Mouse (Mus musculus) lung, postnatal 10 days (tissue): ENCODE measurements at regions not wholly inside any gene's neighbourhood (a gene's known extent, or its start where the extent isn't known, plus 50 kb on each side); places are given as distances from the start of the nearest gene placed in this dataset.
A peak's percentile ranks its signal among the peaks of the same experiment; 100 is the strongest.

Source experiments
- DNase-seq: peaks from one replicate; pipeline ENCODE4 v3.0.0; 2021

DNA sequence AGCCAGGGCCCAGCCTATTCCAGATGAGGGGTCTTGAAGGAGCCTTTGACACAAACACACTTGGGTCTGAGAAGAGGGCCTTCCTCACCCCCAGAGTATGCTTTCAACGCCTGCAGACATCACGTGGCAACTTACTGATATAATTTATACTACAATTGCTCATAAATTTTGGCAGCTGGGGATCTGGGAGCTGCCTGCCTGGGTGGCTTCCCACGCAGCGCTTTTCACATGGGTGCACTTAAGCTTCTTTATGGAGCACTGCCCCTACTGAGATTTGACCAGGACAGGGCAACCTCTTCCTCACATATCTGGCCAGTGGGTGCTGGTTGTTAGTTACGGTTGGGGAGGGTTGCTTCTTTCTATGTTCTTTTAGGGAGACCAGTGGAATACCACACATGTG, 61.6 kb downstream of the Spesp1 start:
- DNase-seq, result no peak

DNA sequence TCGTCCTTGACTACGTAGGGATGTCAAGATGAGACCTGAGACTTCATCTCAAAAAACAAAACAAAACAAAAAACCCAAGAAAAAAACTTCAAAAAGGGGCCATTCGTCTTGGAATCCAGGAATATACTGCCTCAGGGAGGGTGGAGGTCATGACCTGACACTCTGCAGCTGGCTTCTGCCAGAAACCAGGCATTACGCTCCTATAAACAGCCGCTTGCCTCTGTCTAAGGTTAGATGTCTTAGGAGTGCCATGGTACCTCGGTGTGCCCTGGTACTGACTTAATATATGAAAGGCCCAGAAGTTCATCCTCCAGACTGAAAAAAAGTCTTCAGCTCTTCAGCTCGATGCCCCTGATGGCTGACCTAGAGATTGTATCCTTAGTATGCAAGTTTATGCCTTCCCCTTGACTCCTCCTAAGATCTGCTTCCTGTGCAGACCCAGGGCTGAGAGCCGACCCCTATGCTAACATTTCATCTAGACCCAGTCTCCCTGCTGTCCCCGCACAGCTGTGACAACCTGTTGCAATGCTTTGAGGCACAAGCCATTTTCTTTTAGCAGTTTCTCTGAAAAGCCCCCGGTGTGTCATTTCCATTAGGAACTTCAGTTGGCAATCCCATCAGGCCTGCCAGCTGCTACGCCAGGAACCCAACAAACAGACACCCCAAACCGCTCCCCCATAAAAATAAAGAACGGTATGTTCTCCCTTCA, 66.7 kb downstream of the Spesp1 start:
- no peak for DNase-seq

DNA sequence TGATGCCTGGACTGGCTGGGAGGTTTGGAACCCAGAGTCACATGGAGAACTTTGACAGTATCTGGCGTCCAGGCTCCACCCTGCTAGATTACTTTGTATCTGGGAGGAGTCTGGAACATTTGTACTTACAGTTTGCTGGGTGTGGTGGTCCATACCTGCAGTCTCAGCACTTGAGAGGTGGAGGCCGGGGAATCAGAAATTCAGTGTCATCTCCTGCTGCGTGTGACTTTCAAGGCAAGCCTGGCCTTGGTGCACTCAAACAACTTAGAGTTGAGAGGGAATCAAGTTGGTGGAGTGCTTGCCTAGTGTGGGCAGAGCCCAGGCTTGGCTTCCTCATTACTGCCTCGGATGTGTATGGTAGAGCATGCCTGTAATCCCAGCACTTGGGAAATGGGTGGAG, 67.5 kb downstream of the Spesp1 start:
- DNase-seq, result no peak

DNA sequence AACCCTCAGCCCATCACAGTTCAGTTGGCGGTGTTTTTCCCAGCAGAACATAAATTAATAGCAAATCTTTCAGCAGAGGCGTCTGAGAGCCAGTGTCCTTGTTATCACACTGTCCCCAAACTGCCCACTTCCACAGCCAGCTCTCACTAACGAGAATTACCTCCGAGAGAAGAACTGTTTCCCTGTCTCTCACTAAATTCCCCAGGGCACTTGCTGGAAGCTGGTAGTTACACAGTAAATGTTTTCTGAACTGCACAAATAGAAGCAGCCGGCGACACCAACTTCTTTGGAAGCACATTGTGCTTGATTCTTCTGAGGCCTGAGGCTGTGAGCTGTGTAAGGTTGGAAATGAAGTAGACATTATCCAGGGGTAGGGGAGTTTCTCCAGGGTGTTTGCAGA, 69.4 kb downstream of the Spesp1 start:
- no peak for DNase-seq

DNA sequence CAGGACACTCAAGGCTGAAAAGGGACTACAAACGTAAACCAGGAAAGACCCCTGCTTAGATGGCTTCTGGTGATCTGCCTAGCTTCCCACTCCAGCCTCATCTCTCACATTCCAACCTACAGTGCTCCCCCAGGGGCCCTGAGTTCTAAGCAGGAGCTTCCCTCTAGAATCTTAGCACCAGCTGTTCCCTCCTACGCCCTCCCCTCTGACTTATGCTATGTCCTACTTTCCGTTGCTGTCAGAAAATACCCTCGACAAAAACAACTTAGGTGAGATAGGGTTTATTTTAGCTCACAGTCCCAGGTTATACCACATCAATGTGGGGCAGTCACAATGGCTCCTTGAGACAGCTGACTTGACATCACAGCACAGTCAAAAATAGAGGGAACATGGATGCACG, 71.2 kb downstream of the Spesp1 start:
- no peak for DNase-seq

DNA sequence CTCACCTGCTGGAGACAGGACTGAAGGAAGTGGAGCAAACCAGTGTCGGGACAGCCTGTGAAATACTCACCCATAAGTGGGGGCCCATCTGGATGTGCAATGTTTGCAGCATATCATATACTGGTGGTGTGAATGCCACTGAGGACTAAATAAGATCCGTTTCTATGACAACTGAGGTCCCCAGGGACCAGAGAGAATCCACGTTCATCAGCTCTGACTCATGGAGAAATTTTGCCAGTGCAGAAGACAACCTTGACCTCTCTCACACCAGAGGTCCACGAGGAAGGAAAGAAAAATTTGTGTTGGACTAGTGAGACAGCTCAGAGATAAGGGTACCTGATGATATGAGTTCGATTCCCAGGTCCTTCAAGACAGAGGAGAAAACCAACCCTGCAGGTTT, 73.6 kb downstream of the Spesp1 start:
- no peak for DNase-seq

DNA sequence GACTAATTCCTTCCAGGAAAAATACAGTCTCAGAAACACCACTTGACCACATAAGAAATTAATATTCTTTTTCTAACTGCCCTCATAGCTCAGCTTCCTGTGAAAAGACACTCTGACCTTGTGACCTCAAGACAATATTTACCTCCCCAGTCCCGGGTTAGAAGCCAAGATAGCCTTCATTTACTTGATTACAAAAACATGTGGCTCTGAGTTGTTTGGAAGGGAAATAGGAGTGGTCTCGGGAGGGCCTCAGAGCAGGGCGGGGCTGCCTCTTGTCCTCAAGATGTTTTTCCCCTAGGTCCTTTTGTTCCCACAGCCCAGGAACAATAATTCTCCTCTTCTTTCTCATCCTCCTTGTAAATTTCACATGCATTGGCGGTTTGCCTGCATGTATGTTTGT, 76.7 kb downstream of the Spesp1 start:
- peak; percentile 25 for DNase-seq

DNA sequence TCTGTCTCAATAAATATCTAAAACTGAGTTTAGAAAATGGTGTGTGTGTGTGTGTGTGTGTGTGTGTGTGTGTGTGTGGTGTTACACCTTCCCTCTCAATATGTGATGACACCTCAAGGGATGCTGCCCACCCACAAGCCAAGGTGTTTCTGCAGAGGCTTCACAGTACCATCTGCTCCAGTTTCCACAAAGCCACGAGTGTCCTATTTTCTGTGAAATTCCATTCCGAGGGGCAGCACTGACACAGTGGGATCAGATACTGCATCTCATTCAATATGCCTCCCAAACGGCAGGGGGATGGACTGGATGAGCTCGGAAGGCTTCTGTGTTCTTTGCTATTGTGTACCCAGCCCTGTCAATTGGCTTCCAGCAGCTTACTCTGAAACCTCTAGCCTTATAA, 78.5 kb downstream of the Spesp1 start:
- DNase-seq, result no peak

DNA sequence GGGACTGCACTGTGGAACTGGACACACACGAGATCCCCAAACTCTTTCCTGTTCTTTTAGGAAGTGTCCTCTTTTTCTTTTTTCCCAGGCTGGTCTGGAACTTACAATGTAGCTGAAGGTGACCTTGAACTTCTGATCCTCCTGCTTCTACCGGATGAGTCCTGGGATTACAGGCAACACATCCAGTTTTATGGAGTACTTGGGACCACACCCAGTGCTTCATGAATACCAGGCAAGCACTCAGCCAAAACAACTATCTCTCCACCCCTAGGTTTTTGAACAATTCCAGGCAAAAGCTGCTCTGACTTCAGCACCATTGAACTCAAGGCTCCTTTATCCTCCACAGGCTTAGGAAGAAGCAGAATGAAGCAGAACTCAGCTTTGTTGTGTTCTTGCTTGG, 79.7 kb downstream of the Spesp1 start:
- DNase-seq, result no peak

DNA sequence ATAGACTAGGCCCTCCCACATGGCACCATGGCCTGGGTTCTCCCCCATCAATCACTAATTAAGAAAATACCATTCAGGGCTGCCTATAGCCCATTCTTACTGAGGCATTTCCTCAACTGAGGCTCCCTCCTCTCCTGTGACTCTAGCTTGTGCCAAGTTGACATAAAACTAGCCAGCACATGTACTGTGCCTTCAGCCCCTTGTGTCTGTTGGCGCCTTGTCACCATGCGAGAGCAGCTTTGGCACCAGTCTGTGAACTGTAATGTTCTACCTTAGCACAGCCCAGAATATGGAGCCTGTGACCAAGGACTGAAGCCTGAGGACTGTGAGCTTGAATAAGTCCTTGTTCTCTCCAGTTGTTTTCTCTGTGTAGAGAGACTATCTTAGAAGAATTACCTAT, 75.0 kb upstream of the Glce start:
- DNase-seq, result no peak

DNA sequence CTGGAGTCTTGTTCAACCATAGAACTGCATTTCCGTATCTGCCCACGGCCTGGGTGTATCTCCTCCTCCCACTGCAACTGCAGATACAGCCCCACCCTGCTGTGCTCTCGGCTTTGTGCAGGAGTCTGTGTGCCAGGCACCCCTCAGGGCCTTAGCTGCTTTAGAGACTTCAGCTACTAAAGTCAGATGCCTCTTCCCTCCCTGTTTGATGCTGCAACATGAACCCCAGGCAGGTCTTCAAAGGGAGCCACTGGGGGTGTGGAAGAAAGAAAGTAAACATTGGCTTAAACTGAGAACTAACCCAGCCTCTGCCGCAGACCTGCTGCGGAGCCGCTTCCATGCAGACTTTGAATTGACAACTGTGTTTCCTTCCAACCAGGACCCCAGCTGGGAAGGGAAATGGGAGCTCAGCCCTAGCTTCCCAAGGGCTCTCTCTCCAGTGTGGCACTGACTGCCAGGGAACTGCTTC, 70.0 kb upstream of the Glce start:
- no peak for DNase-seq

DNA sequence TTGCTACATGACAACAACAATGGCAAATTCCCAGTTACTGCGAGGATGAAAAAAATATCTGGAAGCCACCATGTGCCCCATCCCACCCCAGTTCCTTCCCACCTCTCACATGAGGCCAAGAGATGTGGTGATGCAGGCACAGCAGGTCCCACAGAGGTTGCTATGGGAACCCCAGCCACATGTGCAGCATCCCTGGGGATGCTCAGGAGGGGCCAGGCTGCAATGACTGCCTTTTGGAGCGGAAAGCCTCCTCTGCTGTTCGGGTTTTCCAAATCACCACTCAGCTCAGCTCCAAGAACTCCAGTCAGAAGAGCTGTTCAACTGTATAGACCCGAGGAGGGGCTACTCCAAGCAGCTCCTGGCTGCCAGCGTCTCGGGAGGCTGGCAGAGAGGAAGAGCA, 68.0 kb upstream of the Glce start:
- no peak for DNase-seq

DNA sequence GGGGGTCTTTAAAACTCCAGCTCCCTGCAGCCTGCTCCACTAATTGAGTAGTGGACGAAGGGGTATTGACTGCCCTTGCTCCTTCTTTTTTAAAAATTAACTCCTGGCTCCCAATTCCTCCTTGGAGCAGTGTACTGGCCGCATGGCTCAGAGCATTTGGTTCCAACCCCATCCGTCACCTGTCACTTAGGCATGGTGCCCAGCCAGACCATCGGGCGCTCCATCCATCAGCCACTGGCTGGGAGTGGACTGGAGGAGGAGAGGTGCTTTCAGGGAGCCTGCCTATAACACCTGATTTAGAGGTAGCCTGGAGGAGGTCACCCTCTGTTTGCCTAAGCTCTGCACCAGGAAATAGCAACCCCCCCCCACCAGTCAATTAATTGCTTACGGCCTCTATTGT, 66.4 kb upstream of the Glce start:
- DNase-seq, result no peak

DNA sequence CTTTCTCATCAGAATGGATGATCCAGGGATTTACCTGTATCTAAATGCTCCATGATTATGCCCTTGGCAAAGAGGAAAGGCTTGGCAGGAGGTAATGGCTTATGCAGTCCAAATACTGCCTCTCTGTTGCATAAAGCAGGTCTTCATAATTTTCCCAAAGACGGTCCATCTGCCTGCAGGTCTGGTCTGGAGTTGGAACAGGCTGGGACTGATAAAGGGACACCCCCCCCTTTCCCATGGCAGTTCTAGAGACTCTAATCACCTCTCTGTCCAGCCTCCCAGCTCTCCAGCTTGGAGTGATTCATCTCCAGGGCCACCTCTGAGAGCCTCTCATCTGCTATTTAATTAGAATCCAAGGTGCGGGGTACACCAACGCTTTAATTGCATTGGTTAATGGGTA, 65.9 kb upstream of the Glce start:
- no peak for DNase-seq

DNA sequence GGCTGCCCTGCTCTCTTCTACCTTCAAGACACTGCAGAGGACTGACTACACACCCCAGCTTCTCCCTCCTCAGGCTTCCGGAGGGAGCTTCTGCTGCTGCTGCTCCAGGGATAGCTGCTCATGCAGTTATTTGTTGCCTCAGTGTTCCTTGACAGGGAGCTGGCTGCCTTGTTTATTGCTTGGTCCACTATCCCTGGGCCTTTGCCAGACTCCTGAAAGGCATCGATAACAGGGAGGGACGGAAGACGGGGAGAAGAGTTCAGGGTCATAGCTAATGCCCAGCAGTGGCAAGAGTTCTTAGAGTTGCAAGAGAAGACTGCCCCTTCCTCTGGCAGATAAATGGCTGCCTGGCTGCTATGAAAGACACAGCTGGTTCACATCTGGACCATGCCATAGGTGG, 64.4 kb upstream of the Glce start:
- DNase-seq, result no peak

DNA sequence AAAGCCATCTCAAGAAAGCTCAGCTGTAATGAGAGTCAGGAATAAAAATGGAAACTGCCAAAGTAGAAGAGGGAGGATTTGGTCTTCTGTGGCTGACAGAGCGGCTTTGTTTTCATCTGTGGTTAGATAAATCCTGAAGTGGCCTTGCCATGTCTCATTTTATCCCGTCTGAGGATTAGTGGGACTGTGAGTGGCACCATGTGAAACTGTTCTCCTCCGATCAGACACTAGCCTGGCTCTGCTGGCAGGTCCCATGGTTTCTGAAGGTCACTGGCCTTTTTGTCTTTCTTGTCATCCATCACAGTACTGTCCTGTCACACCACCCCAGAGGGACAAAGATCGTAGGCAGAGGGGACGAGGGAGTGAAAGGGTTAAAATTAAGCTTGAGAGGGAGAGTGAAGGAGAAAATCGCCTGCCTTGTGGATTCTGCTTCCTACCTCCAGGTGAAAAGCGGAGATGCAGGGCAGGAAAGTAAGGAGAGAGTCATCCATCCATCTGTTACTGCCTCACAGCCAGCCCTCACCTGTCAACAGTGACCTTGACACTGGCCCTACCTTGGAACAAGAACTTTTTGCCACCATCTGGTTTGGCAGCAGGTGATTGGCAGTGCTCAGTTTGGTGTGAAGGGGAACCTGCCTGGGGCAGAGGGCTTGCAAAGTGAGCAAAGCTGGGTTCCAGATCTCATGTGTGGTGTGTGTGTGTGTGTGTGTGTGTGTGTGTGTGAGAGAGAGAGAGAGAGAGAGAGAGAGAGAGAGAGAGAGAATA, 63.2 kb upstream of the Glce start:
- no peak for DNase-seq

DNA sequence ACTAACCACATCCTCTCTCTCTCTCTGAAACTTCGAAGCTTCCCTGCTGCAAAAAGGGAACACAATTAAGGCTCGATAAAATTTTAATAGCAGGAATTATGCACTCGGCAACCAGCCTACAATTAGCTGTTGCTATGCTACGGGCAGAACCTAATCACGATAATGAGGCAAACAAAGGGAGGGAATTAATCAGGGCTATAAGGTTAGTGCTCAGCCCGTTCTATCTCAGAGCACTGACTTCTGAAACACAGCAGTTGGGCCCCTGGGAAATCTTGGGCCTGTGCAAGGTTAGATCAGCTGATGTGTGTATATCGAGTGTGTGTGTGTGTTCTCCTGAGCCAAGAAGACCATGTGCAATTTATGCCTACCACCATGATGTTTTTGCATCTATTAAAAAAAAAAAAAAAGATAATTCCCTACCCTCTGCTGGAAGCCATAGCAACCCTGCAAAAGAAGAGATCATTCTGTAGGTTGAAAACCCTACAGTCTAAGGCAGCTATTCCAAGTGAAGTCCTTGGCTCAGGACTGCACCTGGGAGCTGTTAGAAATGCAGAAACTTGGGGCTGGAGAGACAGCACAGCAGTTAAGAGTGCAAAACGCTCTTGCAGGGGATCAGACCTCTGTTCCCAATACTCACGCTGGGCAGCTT, 58.9 kb upstream of the Glce start:
- DNase-seq, result no peak

DNA sequence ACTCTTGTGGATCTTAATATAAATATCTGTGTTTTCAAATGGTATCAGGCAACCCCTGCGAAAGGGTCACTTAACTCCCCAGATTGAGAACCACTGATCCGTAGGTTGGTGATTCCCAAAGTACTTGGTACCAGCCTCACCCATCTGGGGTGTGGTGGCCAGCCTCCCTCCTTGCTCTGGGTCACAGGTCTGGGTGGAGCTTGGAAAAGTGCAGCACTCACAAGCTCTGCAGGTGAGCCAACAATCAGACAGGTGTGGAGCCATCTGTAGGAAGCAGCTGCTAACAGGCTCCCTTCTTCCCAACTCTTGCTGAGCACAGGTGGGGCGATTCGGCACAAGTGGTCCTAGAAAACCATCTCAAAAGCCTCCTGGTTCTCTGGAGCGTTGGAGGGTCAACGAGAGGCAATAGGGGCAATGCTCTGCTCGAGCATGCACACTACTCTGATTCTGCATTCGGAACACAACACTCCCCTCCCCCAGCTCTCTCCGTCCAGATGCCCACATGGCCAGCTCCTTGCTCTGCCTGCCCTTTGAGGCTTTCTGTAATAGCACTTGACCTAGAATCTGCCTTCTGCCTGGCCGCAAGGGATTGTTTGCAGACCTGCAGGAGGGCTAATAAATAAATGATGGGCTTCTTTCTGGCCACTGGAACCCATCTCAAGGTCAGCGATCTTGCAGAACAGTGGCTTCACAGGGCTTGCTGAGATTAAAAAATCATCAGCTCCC, 58.2 kb upstream of the Glce start:
- no peak for DNase-seq

DNA sequence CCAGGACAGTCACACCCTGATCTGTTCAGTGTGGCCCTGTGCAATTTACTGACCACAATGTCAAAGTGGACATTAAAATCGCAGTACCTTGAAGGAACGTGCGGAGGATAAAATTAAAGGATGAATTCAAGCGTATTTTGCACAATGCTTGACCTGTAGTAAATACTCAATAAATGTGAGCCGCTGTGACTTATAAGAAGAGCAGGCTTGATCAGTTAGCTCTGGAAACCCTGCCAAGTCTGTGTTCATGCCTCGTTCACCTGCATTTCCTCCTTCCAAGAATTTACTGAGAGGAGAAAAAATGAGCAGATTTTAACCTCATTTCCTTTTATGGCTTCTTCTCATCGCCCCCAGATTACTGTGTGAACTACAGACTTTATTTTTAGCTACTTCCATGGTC, 52.2 kb upstream of the Glce start:
- DNase-seq, result no peak
